Mouse (Mus musculus): ENCODE measurements at regions not wholly inside any gene's neighbourhood (a gene's known extent, or its start where the extent isn't known, plus 50 kb on each side); places are given as distances from the start of the nearest gene placed in this dataset.

GRCm38 (mm10) chr4:8374061-8374460 lies 135.2 kb upstream of the Car8 start:
- DNase-seq (ENCODE audit: low spot score): no peak

DNA sequence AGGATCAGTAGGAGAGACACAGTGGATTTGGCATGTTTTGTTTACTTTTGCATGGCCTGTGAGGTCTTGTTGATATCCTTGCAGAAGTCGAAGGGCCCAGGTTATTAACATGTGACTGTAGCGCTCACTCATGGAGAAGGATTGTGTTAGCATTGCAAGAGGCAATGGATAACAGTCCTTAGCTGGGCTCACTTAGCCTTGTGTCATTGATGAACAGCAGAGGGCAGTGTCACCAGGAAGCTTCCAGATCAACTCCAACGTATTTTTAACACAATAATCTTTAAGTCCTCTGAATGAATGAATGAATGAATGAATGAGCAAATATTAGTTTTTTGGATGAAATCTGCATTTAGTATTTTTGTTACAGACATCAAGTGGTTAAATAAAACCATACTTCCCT lies 133.2 kb upstream of the Car8 start:
- no peak for DNase-seq (ENCODE audit: low spot score)

- no peak for DNase-seq (ENCODE audit: low spot score)
Measured at GRCm38 (mm10) chr4:8370786-8371185, 131.9 kb upstream of the Car8 start.

- no peak for DNase-seq (ENCODE audit: low spot score)
Measured at GRCm38 (mm10) chr4:8367487-8368276, 128.8 kb upstream of the Car8 start.

- DNase-seq (ENCODE audit: low spot score): no peak
Measured at GRCm38 (mm10) chr4:8366978-8367377, 128.1 kb upstream of the Car8 start.

DNA sequence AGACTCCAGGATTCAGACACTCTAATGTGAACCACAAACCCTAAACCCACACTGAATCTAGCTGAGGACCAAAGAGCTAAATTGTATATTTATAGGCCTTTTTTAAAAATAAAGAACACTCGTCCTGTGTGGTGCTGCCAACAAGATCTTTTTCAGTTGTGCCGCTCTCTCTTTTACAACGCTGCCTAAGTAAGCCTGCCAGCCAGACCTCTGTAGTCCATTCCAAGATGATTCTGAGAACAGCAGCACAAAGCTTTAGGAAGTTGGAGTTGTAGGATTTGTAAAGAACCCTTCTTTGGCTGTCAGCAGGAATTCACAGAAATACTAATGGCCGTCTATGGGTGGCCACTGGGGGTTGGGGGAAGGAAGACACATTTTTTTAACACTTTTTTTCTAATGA lies 123.6 kb upstream of the Car8 start:
- DNase-seq (ENCODE audit: low spot score): no peak

DNA sequence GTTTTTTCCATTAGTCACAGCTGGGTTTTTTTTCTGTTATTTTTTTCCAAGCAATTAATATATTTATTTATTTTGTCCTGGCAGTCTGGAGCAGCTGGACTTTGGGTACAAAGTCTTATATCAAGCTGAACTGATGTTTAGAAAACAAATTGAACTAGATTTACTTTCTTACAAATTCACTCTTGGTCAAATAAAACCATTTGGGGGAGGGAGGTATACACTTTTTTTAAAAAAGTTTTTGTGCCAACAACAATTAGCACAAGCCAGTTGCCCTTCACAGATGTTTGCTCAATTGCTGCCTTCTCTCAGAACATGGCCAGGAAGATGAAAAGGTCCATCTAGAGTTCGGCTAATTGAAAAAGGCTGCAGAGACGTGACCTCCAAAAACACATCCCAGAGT lies 123.1 kb upstream of the Car8 start:
- no peak for DNase-seq (ENCODE audit: low spot score)

GRCm38 (mm10) chr4:8361305-8361704 lies 122.5 kb upstream of the Car8 start:
- no peak for DNase-seq (ENCODE audit: low spot score)

GRCm38 (mm10) chr4:8357443-8357842 lies 118.6 kb upstream of the Car8 start:
- no peak for DNase-seq (ENCODE audit: low spot score)

GRCm38 (mm10) chr4:8341928-8342327 lies 103.1 kb upstream of the Car8 start:
- no peak for DNase-seq (ENCODE audit: low spot score)

- DNase-seq (ENCODE audit: low spot score): no peak
Measured at GRCm38 (mm10) chr4:8309241-8309987, 70.6 kb upstream of the Car8 start.

GRCm38 (mm10) chr4:8292563-8292962 lies 53.7 kb upstream of the Car8 start:
- no peak for DNase-seq (ENCODE audit: low spot score)

DNA sequence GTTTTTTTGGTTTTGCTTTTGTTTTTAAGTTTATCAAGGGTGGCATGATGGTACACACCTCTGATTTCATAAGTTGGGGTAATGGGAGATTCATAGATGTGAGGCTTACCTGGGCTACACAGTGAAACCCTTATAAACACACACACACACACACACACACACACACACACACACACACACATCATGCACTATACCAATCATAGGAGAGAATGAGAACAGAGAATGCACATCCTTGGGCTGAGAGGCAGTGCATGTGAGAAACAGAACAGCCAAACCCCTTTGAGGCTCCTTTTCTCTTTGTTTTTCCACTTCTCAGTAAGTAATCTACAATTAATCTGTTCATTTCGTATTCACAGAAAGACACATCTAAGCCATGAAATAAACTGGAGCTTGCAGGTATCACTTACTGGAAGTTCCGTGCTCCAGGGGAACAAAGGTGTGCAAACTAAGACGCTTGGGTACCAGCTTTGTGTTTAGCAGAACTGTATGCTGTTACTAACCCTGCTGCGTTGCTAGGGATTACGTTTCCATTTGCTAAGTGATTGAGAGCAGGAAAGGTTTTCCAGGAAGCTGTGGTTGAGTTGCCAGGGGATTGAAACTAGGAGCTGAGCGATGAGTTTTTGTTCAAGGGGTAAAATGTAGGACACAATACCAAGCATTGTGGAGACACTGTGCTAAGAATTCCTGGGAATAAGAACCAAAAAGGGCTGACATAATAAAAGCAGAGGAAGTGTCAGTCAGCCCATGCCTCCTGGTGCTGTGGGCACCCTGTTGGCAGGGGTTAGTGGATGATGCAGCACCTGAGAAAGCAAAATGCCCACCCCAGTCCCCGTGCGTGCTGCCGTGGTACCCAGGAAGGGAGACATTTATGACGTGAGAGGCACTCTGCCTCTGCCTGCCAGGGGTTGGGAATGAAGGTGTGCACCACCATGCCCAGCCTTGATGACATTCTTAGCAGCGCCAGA lies 53.0 kb upstream of the Car8 start:
- no peak for DNase-seq (ENCODE audit: low spot score)

GRCm38 (mm10) chr4:8289901-8290300 lies 51.1 kb upstream of the Car8 start:
- no peak for DNase-seq (ENCODE audit: low spot score)
